Mouse (Mus musculus) testis, adult 2 months (tissue): ENCODE data around the gene Nr3c2. TPM values are rescaled to one million over a fixed set of nuclear protein-coding genes. Genes with fewer than 3 reads are reported as not detected.

Experiments used
- H3K27ac ChIP-seq: fragments of 200-500 bp; 2 replicates; pipeline ENCODE4 v1.5.1; 2012; ENCODE audit warnings: low read depth, low read length; ENCODE audit not compliant: control insufficient read depth, insufficient read depth
- H3K27me3 ChIP-seq: fragments of 200-500 bp; 2 replicates; pipeline ENCODE4 v1.6.1; 2012; ENCODE audit warnings: mild to moderate bottlenecking, low read length, moderate library complexity; ENCODE audit not compliant: control insufficient read depth, insufficient read depth
- H3K36me3 ChIP-seq: fragments of 200-500 bp; 2 replicates; pipeline ENCODE4 v1.6.1; 2012; ENCODE audit warnings: mild to moderate bottlenecking, low read length; ENCODE audit not compliant: control insufficient read depth, insufficient read depth
- H3K4me1 ChIP-seq: fragments of 200-500 bp; 2 replicates; pipeline ENCODE4 v1.6.1; 2012; ENCODE audit warnings: low read length; ENCODE audit not compliant: control insufficient read depth, insufficient read depth
- H3K4me3 ChIP-seq: fragments of 200-500 bp; 2 replicates; pipeline ENCODE4 v1.5.1; 2012; ENCODE audit warnings: low read depth, mild to moderate bottlenecking, low read length, moderate library complexity, mixed read lengths; ENCODE audit not compliant: control insufficient read depth
- CTCF ChIP-seq: fragments of 200-500 bp; IDR thresholded peaks from 2 replicates; pipeline ENCODE4 v1.5.1; 2012; ENCODE audit warnings: low read depth, mild to moderate bottlenecking, inconsistent platforms, low read length, moderate library complexity; ENCODE audit not compliant: control insufficient read depth, insufficient read depth, insufficient replicate concordance
- POLR2A ChIP-seq: fragments of 200-500 bp; IDR thresholded peaks from 2 replicates; pipeline ENCODE4 v1.6.1; 2012; ENCODE audit warnings: low read depth, mild to moderate bottlenecking, inconsistent platforms, low read length, moderate library complexity; ENCODE audit not compliant: control insufficient read depth
- polyA plus RNA-seq: library from polyadenylated mRNA; depleted of rRNA; stranded (reverse); fragments of >200 nt; gene quantifications from 2 replicates; pipeline ENCODE4 v1.2.3, GENCODE M21; 2012

Nr3c2 gene
- polyA plus RNA-seq, 1 experiment, result 4.0 TPM

DNA sequence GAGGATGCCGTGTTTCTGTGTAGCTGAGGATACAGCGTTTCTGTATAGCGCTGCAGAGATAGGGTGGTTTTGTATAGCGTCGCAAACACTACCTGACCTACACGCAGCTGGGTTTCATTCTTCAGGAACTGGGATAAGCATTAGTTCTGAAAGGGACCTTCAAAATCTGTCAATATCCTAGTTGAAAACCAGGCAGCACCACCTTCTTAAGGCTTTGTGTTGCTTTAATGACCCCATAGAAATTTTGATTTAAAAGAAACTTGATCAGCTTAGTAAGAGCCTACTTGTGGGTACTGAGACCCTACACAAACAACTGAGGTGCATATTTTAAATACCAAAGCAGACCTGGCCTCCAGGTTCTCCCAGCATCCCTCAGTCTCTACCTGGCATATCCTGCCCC is 372.9 kb downstream of the Nr3c2 start:
- no peak overlapping the region for H3K4me3 ChIP-seq
- no peaks in the 10 kb centered on the region for H3K36me3 ChIP-seq
- no peak for TF ChIP-seq POLR2A
- no peak for TF ChIP-seq CTCF
- no peaks in the 10 kb centered on the region for H3K4me1 ChIP-seq
- no peaks in the 10 kb centered on the region for H3K27me3 ChIP-seq
- H3K27ac ChIP-seq, result no peak overlapping the region

DNA sequence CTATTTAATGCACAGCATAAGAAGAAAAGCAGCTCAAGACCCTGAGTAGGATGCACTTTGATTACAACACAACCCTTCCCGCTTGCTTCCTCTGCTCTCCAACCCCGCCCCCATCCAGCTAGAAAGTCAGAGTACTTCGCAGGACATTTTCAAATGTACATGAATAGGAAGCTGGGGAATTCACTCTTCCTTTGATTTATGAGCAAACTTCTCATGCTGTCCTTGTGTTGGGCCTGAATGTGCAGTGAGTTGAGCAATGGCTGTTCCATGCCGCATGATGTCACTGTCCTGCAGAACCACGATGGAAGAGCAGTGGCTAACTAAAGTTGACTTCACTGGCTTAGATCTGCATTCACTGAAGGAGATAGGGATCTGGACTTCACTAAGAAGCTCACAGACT is 376.3 kb downstream of the Nr3c2 start:
- Histone ChIP-seq H3K4me1 (no peaks in the 10 kb centered on the region), H3K4me3 (no peak overlapping the region), H3K27ac (no peak overlapping the region), H3K27me3 (no peaks in the 10 kb centered on the region), H3K36me3 (no peaks in the 10 kb centered on the region)
- no peak for TF ChIP-seq CTCF
- TF ChIP-seq POLR2A, result no peak

DNA sequence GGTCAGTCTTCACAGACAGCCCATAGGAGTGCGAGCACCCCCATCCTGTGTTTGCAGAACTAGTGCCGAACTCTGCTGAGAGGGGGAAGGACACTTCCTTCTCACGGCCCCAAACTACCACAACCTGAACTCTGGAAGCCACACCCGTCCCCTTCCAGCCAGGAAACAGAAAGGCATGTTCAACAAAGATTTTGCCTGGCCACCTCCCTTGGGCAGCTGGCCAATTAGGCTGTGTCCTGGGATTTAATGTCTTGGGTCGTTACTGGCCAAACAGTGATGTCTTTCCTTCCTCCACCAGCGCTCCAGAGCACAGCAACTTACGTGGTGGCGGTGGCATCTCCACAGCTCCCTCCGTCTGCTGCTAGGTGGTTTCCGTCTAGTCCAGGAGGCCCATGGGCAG is 377.6 kb downstream of the Nr3c2 start:
- no peaks in the 10 kb centered on the region for H3K27me3 ChIP-seq
- no peak overlapping the region for H3K4me3 ChIP-seq
- no peak overlapping the region for H3K27ac ChIP-seq
- no peaks in the 10 kb centered on the region for H3K36me3 ChIP-seq
- H3K4me1 ChIP-seq, result no peaks in the 10 kb centered on the region
- TF ChIP-seq CTCF (no peak), POLR2A (no peak)

DNA sequence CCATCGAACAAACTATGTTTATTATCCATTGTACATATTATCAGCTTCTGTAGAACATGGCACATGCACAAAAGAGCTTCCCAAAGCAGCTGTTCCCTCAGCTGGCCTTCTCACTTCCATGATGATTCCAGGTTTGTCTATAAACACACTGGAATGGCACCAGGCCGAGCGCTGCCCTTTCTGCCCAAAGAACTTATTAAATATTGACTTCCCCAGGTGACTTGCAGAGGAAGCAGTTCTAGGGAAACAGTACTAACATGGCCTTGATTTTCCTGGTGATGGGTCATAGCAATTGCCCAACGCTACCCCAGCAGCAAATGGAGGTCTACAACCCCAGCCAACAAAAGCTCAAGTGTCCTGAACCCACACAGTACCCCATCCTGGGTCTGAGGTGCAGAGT is 379.0 kb downstream of the Nr3c2 start:
- Histone ChIP-seq H3K27ac (no peak overlapping the region), H3K27me3 (no peaks in the 10 kb centered on the region), H3K4me3 (no peak overlapping the region), H3K4me1 (no peaks in the 10 kb centered on the region), H3K36me3 (no peaks in the 10 kb centered on the region)
- TF ChIP-seq POLR2A (no peak), CTCF (no peak)

DNA sequence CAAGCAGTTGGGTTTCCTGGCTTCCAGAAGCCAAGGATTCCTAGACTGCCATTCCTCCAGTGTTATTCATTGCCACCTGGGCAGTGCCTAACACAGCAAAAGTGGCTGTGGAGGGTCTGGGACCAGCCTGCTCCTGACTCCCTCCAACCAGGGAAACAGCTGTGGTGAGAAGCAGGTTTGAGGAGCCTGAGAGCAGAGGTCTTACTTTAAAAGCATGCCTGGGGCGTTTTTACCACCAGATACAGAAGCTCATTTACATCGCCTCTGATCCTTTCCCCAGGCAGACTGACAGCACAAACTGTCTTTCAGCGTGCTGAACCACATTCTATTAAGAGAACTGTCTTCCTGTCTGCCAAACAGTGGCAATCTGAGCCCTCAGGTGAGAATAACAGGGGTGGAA is 380.7 kb downstream of the Nr3c2 start:
- TF ChIP-seq POLR2A (no peak), CTCF (no peak)
- Histone ChIP-seq H3K27ac (no peak overlapping the region), H3K27me3 (no peaks in the 10 kb centered on the region), H3K36me3 (no peaks in the 10 kb centered on the region), H3K4me3 (no peak overlapping the region), H3K4me1 (no peaks in the 10 kb centered on the region)

DNA sequence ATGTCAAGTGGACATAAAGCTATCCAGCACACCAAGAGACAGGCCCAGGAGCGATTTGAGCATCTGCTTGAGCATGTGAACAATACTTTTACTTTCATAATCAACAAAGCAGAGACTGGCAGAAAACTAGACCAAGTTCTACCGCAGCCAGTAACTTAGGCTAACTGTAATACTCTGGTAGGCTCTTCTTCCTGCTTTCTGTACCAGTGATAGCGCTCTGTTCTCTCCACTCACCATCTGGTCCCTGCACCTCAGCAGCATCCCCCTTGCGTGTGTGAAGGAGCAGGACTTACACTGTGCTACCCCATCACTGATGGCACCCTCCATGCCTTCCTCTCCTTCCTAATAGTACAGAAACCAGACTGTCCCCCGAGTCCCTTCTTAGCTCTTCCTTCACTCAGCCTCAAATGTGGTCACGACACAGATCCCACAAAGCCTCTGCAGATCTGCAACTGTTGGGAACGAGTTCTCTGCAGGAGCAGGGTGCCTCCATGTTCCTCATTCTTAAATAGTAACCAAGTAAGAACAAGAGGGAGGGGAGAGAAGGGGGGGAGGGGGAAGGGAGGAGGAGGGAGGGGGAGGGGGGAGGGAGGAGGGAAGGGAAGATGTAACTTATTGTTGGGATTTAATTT is 383.5 kb downstream of the Nr3c2 start:
- TF ChIP-seq POLR2A, result no peak
- TF ChIP-seq CTCF, result no peak
- Histone ChIP-seq H3K4me1 (no peaks in the 10 kb centered on the region), H3K27ac (no peak overlapping the region), H3K27me3 (no peaks in the 10 kb centered on the region), H3K36me3 (no peaks in the 10 kb centered on the region), H3K4me3 (no peak overlapping the region)

DNA sequence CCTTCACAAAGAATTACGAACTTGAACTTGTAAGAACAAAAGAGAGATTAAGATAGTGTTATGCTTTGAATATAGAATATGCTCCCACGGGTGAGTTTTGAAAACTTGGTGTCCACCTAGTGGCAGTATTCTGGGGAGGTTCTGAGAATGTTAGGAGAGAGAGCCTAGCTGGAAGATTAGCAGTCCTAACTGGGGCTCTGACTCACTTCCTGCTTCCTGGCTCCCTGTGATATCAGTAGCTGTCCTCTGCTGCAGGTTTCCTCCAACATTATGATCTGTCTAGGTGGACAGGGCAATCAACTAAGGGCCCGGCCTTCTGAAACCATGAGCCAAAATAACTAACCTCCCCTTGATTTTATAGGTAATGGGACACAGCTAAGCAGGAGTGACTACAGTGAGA is 385.2 kb downstream of the Nr3c2 start:
- no peaks in the 10 kb centered on the region for H3K27me3 ChIP-seq
- H3K4me3 ChIP-seq, result no peak overlapping the region
- H3K4me1 ChIP-seq, result no peaks in the 10 kb centered on the region
- H3K36me3 ChIP-seq, result no peaks in the 10 kb centered on the region
- no peak overlapping the region for H3K27ac ChIP-seq
- no peak for TF ChIP-seq POLR2A

DNA sequence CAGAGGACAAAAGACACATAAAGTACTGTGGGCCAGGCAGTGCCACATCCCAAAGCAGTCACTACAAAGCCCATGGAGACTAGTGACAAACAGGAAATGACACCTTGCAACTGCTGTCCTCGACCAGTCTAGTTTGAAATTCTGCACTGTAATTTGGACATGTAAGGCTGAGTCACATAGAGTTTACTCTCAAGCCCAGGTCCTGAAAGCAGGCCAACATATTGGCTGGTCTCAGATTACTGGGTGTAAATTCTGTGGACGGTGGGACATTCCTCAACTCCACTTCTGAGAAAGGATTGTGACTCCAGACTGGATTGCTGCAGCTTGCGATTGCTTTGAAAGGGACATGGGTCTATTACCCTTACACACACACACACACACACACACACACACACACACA is 388.8 kb downstream of the Nr3c2 start:
- Histone ChIP-seq H3K4me1 (no peaks in the 10 kb centered on the region), H3K36me3 (no peaks in the 10 kb centered on the region), H3K27ac (no peak overlapping the region), H3K27me3 (no peaks in the 10 kb centered on the region), H3K4me3 (no peak overlapping the region)
- TF ChIP-seq CTCF (no peak), POLR2A (no peak)
